Mouse (Mus musculus) ES-Bruce4 (cell line): ENCODE measurements around the gene Gapdhs. TPM values are rescaled to one million over a fixed set of nuclear protein-coding genes. Genes with fewer than 3 reads are reported as not detected.

ENCODE experiments used
- H3K27ac ChIP-seq: 2 replicates; pipeline ENCODE4 v1.5.1; 2012; ENCODE audit warnings: low read length, inconsistent platforms; ENCODE audit not compliant: insufficient read depth
- H3K27me3 ChIP-seq: 2 replicates; pipeline ENCODE4 v1.6.1; 2012; ENCODE audit warnings: mild to moderate bottlenecking, low read length, inconsistent platforms; ENCODE audit not compliant: control insufficient read depth, poor library complexity, insufficient read depth, severe bottlenecking
- H3K36me3 ChIP-seq: 2 replicates; pipeline ENCODE4 v1.6.1; 2012; ENCODE audit warnings: inconsistent platforms, mild to moderate bottlenecking, low read length, moderate library complexity; ENCODE audit not compliant: control insufficient read depth, poor library complexity, insufficient read depth, severe bottlenecking
- H3K4me1 ChIP-seq: one replicate; pipeline ENCODE4 v1.8.1; 2011; ENCODE audit warnings: low read length; ENCODE audit not compliant: control insufficient read depth, insufficient read depth
- H3K4me3 ChIP-seq: 2 replicates; pipeline ENCODE4 v1.5.1; 2011; ENCODE audit warnings: low read depth, mild to moderate bottlenecking, low read length
- H3K9ac ChIP-seq: 2 replicates; pipeline ENCODE4 v1.6.1; 2012; ENCODE audit warnings: low read depth, mild to moderate bottlenecking, inconsistent platforms; ENCODE audit not compliant: poor library complexity, severe bottlenecking
- H3K9me3 ChIP-seq: replicated peaks from 2 replicates; pipeline ENCODE4 v1.6.1; 2012; ENCODE audit warnings: mild to moderate bottlenecking, low read length, inconsistent platforms; ENCODE audit not compliant: control insufficient read depth, poor library complexity, insufficient read depth, severe bottlenecking
- CTCF ChIP-seq: IDR thresholded peaks from one replicate; pipeline ENCODE4 v1.8.1; 2011; ENCODE audit warnings: low read depth, low read length
- EP300 ChIP-seq: IDR thresholded peaks from 2 replicates; pipeline ENCODE4 v1.6.1; 2011; ENCODE audit warnings: low read depth, low read length; ENCODE audit not compliant: insufficient read depth
- POLR2A ChIP-seq: IDR thresholded peaks from one replicate; pipeline ENCODE4 v1.8.1; 2011; ENCODE audit warnings: low read length; ENCODE audit not compliant: insufficient read depth
- polyA plus RNA-seq: library from polyadenylated mRNA; stranded (reverse); fragments of >200 nt; gene quantifications from 2 replicates; pipeline ENCODE4 v1.2.4, GENCODE M21; 2011; ENCODE audit warnings: low read depth; ENCODE audit not compliant: missing spikeins, insufficient read depth, insufficient read length

Gapdhs gene
- polyA plus RNA-seq, 1 experiment: not detected

GRCm38 (mm10) chr7:30766408-30766807, 22.9 kb upstream of the Gapdhs start:
- Histone ChIP-seq H3K9me3 (no peaks in the 10 kb centered on the region), H3K27ac (no peak overlapping the region), H3K4me3 (no peak overlapping the region), H3K27me3 (no peaks in the 10 kb centered on the region), H3K36me3 (no peaks in the 10 kb centered on the region), H3K4me1 (peaks cover 4% of the 10 kb centered on the region), H3K9ac (no peak overlapping the region)
- TF ChIP-seq CTCF: no peak
- TF ChIP-seq POLR2A: no peak

- no peak for TF ChIP-seq CTCF
- TF ChIP-seq POLR2A: no peak
- TF ChIP-seq EP300: no peak
- H3K36me3 ChIP-seq: no peaks in the 10 kb centered on the region
- H3K4me1 ChIP-seq: peaks cover 4% of the 10 kb centered on the region
- no peak overlapping the region for H3K4me3 ChIP-seq
- H3K9me3 ChIP-seq: no peaks in the 10 kb centered on the region
- no peaks in the 10 kb centered on the region for H3K27me3 ChIP-seq
- H3K27ac ChIP-seq: no peak overlapping the region
- H3K9ac ChIP-seq: no peak overlapping the region
These were observed 21.7 kb upstream of the Gapdhs start for GRCm38 (mm10) chr7:30765173-30765572.

- no peak for TF ChIP-seq EP300
- no peak for TF ChIP-seq POLR2A
- TF ChIP-seq CTCF: no peak
These were observed 20.0 kb upstream of the Gapdhs start, which contains the start of gene Dmkn for GRCm38 (mm10) chr7:30763456-30763855. Gene Dmkn, plus strand, starts transcription at chr7:30763756.

GRCm38 (mm10) chr7:30761769-30762352, 18.4 kb upstream of the Gapdhs start:
- H3K4me1 ChIP-seq: peaks cover 1% of the 10 kb centered on the region
- no peak overlapping the region for H3K27ac ChIP-seq
- H3K27me3 ChIP-seq: no peaks in the 10 kb centered on the region
- no peak overlapping the region for H3K9ac ChIP-seq
- no peaks in the 10 kb centered on the region for H3K36me3 ChIP-seq
- H3K4me3 ChIP-seq: no peak overlapping the region
- no peak for TF ChIP-seq EP300
- TF ChIP-seq POLR2A: no peak
- no peak for TF ChIP-seq CTCF
- H3K9me3 ChIP-seq: no peaks in the 10 kb centered on the region

More at GRCm38 (mm10) chr7:30763456-30763855, 20.0 kb upstream of the Gapdhs start, which contains the start of gene Dmkn:
- Histone ChIP-seq H3K36me3 (no peaks in the 10 kb centered on the region), H3K27me3 (no peaks in the 10 kb centered on the region), H3K27ac (no peak within 1 kb of the TSS), H3K9me3 (no peaks in the 10 kb centered on the region), H3K9ac (no peak within 1 kb of the TSS), H3K4me1 (peaks cover 1% of the 10 kb centered on the region), H3K4me3 (no peak within 1 kb of the TSS)

GRCm38 (mm10) chr7:30758853-30759252, 15.4 kb upstream of the Gapdhs start:
- no peak overlapping the region for H3K9ac ChIP-seq
- no peaks in the 10 kb centered on the region for H3K27me3 ChIP-seq
- H3K4me3 ChIP-seq: no peak overlapping the region
- no peaks in the 10 kb centered on the region for H3K36me3 ChIP-seq
- TF ChIP-seq EP300 (no peak), CTCF (peak; percentile 59)
- H3K4me1 ChIP-seq: no peaks in the 10 kb centered on the region
- H3K27ac ChIP-seq: no peak overlapping the region
- no peaks in the 10 kb centered on the region for H3K9me3 ChIP-seq

- H3K27ac ChIP-seq: no peak overlapping the region
- H3K27me3 ChIP-seq: no peaks in the 10 kb centered on the region
- no peak overlapping the region for H3K9ac ChIP-seq
- no peaks in the 10 kb centered on the region for H3K9me3 ChIP-seq
- TF ChIP-seq CTCF (no peak), POLR2A (no peak), EP300 (no peak)
- no peaks in the 10 kb centered on the region for H3K36me3 ChIP-seq
- no peak overlapping the region for H3K4me3 ChIP-seq
- H3K4me1 ChIP-seq: no peaks in the 10 kb centered on the region
These were observed 13.5 kb upstream of the Gapdhs start for GRCm38 (mm10) chr7:30757001-30757400.
